Mouse (Mus musculus) forebrain, embryonic 16.5 days (tissue): ENCODE measurements around the gene Tmeff2. TPM values are rescaled to one million over a fixed set of nuclear protein-coding genes. Genes with fewer than 3 reads are reported as not detected.
"Not testable (repeated sequence)": the region's sequence is repeated elsewhere in the genome, so short reads cannot be mapped to it uniquely, and the experiment has no call there.

ENCODE experiments used
- ATAC-seq: fragments of 200-750 bp; cut with Nextera tagmentation; 2 replicates; pipeline ENCODE4 v1.8.0; 2017; ENCODE audit warnings: mild to moderate bottlenecking, moderate library complexity
- H3K27ac ChIP-seq: fragments of 300-500 bp; sonication (generic); 2 replicates; pipeline ENCODE4 v1.5.1; 2014; ENCODE audit warnings: low read length, control low read depth
- H3K27me3 ChIP-seq: fragments of 300-500 bp; sonication (generic); replicated peaks from 2 replicates; pipeline ENCODE4 v1.6.1; 2014; ENCODE audit warnings: low read length; ENCODE audit not compliant: control insufficient read depth, insufficient read depth
- H3K36me3 ChIP-seq: fragments of 300-500 bp; sonication (generic); 2 replicates; pipeline ENCODE4 v1.6.1; 2014; ENCODE audit not compliant: control insufficient read depth, insufficient read depth
- H3K4me1 ChIP-seq: fragments of 300-500 bp; sonication (generic); replicated peaks from 2 replicates; pipeline ENCODE4 v1.6.1; 2014; ENCODE audit warnings: low read length; ENCODE audit not compliant: control insufficient read depth, insufficient read depth
- H3K4me2 ChIP-seq: fragments of 300-500 bp; sonication (generic); 2 replicates; pipeline ENCODE4 v1.6.1; 2014; ENCODE audit warnings: mild to moderate bottlenecking, low read length, control low read depth
- H3K4me3 ChIP-seq: fragments of 300-500 bp; sonication (generic); replicated peaks from 2 replicates; pipeline ENCODE4 v1.5.1; 2014; ENCODE audit warnings: mild to moderate bottlenecking, low read length, control low read depth
- H3K9ac ChIP-seq: fragments of 300-500 bp; sonication (generic); replicated peaks from 2 replicates; pipeline ENCODE4 v1.6.1; 2014; ENCODE audit warnings: low read depth, low read length, control low read depth
- H3K9me3 ChIP-seq: fragments of 300-500 bp; sonication (generic); 2 replicates; pipeline ENCODE4 v1.6.1; 2016; ENCODE audit warnings: low read length; ENCODE audit not compliant: control insufficient read depth
- WGBS: fragments of 180-500 bp; shearing (Covaris S2); extraction: QIAGEN DNeasy Blood & Tissue Kit; methylation state at CpG from one replicate; pipeline ENCODE4 v1.1.7; 2014; 5-methylcytosine and 5-hydroxymethylcytosine counted together
- polyA plus RNA-seq: library from polyadenylated mRNA; unstranded; fragments of >200 nt; fragmentation: Nextera tagmentation; extraction: Ambion mirVana; gene quantifications from 2 replicates; pipeline ENCODE4 v1.2.1, GENCODE M21; 2015

The Tmeff2 gene
- 36.4 and 46.5 TPM in 2 replicates for polyA plus RNA-seq

DNA sequence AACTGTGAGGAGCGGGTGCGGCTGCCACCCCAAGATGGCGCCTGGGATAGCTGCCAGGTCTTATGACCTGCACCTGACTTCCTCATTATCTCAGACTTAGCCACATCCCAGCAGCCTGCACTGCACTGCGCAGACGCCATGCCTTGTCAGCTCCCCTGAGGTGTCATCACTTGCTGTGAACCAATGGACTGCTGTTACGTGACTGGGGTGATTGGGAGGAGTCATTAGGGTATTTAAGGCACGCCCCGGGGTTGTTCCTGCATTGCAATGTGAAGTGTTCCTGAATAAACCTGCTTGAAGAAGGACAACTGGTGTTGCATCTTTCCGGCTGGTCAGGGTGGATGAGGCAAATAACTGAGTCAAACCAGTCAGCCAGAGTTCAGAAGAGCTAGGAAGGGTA, at the start of gene Tmeff2:
TSS of gene Tmeff2 (plus strand) at position 262 of the 400 bp plus-strand sequence.
- not testable (repeated sequence) for H3K27ac ChIP-seq, ATAC-seq, H3K4me2 ChIP-seq, H3K27me3 ChIP-seq, H3K4me1 ChIP-seq, H3K36me3 ChIP-seq, H3K9ac ChIP-seq, H3K9me3 ChIP-seq, H3K4me3 ChIP-seq
- 90% methylated on average over 9 of the region's 9 CpGs for WGBS

DNA sequence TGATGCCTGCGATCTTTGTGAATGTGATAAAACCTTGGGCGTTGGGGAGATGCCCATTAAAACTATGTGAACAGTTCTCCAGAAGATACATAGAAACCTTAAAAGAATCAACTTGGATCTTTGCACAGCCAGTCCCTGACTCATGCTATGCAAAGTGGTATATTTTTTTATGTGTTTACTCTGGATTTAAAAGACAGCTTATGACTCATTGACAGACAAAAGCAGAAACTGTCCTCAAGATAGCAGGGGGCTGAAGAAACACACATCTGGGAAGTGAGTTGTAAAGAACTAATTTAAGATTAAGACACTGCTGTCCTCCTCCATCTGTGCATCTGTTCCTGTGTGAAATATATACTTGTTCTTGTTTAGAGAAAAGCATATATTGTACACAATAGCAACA, 38.9 kb upstream of the Tmeff2 start:
- Histone ChIP-seq H3K4me2 (no peak overlapping the region), H3K4me1 (no peaks in the 10 kb centered on the region), H3K4me3 (no peak overlapping the region), H3K27ac (no peak overlapping the region), H3K9ac (no peak overlapping the region), H3K27me3 (no peaks in the 10 kb centered on the region), H3K36me3 (no peaks in the 10 kb centered on the region), H3K9me3 (no peaks in the 10 kb centered on the region)
- WGBS: 92% methylated on average over 2 of the region's 2 CpGs
- no peak for ATAC-seq

- Histone ChIP-seq H3K27me3 (no peaks in the 10 kb centered on the region), H3K27ac (no peak overlapping the region), H3K36me3 (no peaks in the 10 kb centered on the region), H3K4me2 (no peak overlapping the region), H3K4me1 (peaks cover 2% of the 10 kb centered on the region; the same call in 1 of the 2 replicates), H3K9me3 (peaks cover 4% of the 10 kb centered on the region; the same call in 1 of the 2 replicates), H3K9ac (no peak overlapping the region), H3K4me3 (no peak overlapping the region)
- ATAC-seq: 0 out of 2 replicates have a peak, but pooled peaks have one; percentile 43
- 13% methylated on average over 6 of the region's 6 CpGs for WGBS
Measured at GRCm38 (mm10) chr1:50897696-50898095, 2.8 kb upstream of the Tmeff2 start.

DNA sequence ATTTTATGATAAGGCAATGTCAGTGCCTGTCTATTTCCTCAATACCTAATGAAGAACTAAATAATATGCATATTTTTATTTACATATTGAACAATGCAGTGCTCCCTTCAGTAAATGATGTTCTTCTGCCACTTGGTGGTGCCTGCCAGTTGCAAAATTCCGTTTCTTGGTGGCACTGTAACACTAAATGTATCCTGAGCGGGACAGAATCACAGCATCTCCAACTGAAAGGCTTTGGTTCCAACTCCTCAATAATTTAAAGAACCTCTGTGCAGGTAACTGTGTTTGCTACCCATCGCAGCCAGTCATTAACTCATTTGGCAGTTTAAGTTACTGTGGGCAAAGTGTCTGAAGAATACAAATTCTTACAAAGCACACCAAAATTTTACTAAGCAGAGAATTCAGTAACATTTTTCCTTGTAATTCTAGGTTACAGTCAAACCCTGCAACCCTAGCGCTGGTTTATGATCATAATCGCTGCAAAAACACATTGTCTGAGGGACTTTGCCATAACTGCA, 24.4 kb downstream of the Tmeff2 start:
- peak overlapping the region; percentile 69 for H3K27ac ChIP-seq
- H3K36me3 ChIP-seq: no peaks in the 10 kb centered on the region
- H3K4me2 ChIP-seq: peak overlapping the region; percentile 90
- 32% methylated on average over 5 of the region's 5 CpGs for WGBS
- no peak for ATAC-seq
- H3K4me1 ChIP-seq: 0 out of 2 replicates have a peak, but pooled peaks cover 8% of the 10 kb centered on the region
- H3K9ac ChIP-seq: peak overlapping the region; percentile 83
- H3K9me3 ChIP-seq: no peaks in the 10 kb centered on the region
- H3K27me3 ChIP-seq: no peaks in the 10 kb centered on the region
- H3K4me3 ChIP-seq: peak overlapping the region; percentile 74

- no peaks in the 10 kb centered on the region for H3K9me3 ChIP-seq
- 2% methylated on average over 13 of the region's 13 CpGs for WGBS
- peak overlapping the region; percentile 69 for H3K27ac ChIP-seq
- H3K36me3 ChIP-seq: no peaks in the 10 kb centered on the region
- no peaks in the 10 kb centered on the region for H3K27me3 ChIP-seq
- ATAC-seq: no peak
- peak overlapping the region; percentile 74 for H3K4me3 ChIP-seq
- peak overlapping the region; percentile 83 for H3K9ac ChIP-seq
- H3K4me1 ChIP-seq: 0 out of 2 replicates have a peak, but pooled peaks cover 8% of the 10 kb centered on the region
- H3K4me2 ChIP-seq: peak overlapping the region; percentile 90
Measured at GRCm38 (mm10) chr1:50925356-50925921, 25.0 kb downstream of the Tmeff2 start.

- 0 out of 2 replicates have a peak, but pooled peaks cover 8% of the 10 kb centered on the region for H3K4me1 ChIP-seq
- H3K4me2 ChIP-seq: peak overlapping the region; percentile 90
- ATAC-seq: peak; percentile 63
- H3K9me3 ChIP-seq: no peaks in the 10 kb centered on the region
- H3K9ac ChIP-seq: peak overlapping the region; percentile 83
- H3K4me3 ChIP-seq: peak overlapping the region; percentile 74
- WGBS: 1% methylated on average over 23 of the region's 23 CpGs
- no peaks in the 10 kb centered on the region for H3K27me3 ChIP-seq
- no peaks in the 10 kb centered on the region for H3K36me3 ChIP-seq
- peak overlapping the region; percentile 89 for H3K27ac ChIP-seq
Measured at GRCm38 (mm10) chr1:50926374-50927060, 26.1 kb downstream of the Tmeff2 start.

GRCm38 (mm10) chr1:50927077-50927611, 26.7 kb downstream of the Tmeff2 start:
- H3K9me3 ChIP-seq: no peaks in the 10 kb centered on the region
- H3K4me3 ChIP-seq: peak overlapping the region; percentile 74
- H3K27ac ChIP-seq: peak overlapping the region; percentile 89
- H3K4me2 ChIP-seq: peak overlapping the region; percentile 90
- no peaks in the 10 kb centered on the region for H3K27me3 ChIP-seq
- H3K9ac ChIP-seq: peak overlapping the region; percentile 83
- 0 out of 2 replicates have a peak, but pooled peaks cover 8% of the 10 kb centered on the region for H3K4me1 ChIP-seq
- H3K36me3 ChIP-seq: no peaks in the 10 kb centered on the region
- peak; percentile 96 for ATAC-seq
- WGBS: under 1% methylated on average over 35 of the region's 37 CpGs

- peak overlapping the region; percentile 83 for H3K9ac ChIP-seq
- peak; percentile 51 for ATAC-seq
- under 1% methylated on average over 35 of the region's 35 CpGs for WGBS
- no peaks in the 10 kb centered on the region for H3K27me3 ChIP-seq
- no peaks in the 10 kb centered on the region for H3K9me3 ChIP-seq
- no peaks in the 10 kb centered on the region for H3K36me3 ChIP-seq
- 0 out of 2 replicates have a peak, but pooled peaks cover 8% of the 10 kb centered on the region for H3K4me1 ChIP-seq
- peak overlapping the region; percentile 26; the same call in 1 of the 2 replicates for H3K27ac ChIP-seq
- H3K4me3 ChIP-seq: peak overlapping the region; percentile 74
- H3K4me2 ChIP-seq: peak overlapping the region; percentile 90
Measured at GRCm38 (mm10) chr1:50927679-50928187, 27.3 kb downstream of the Tmeff2 start.

DNA sequence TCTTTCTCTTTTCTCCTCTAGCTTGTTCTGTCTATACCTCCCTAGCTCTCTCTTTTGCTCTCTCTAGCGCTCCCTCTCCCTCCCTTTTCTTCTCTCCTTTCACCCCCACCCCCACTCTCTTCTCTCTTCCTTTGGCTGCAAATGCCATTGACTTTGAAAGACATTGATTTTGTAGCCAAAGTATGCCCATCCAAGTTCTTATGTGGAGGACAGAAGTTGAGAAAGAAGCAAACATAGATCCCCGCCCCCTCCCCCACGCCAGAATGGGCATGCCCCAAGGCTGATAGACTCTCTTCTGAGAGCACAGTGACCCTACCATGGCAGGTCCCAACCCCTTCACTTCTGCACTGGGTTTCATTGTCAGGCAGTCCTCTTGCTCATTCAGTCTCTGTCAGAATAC, 28.3 kb downstream of the Tmeff2 start:
- 0 out of 2 replicates have a peak, but pooled peaks cover 8% of the 10 kb centered on the region for H3K4me1 ChIP-seq
- WGBS: 14% methylated on average over 2 of the region's 3 CpGs
- peak overlapping the region; percentile 90 for H3K4me2 ChIP-seq
- H3K27ac ChIP-seq: no peak overlapping the region
- H3K9me3 ChIP-seq: no peaks in the 10 kb centered on the region
- H3K9ac ChIP-seq: peak overlapping the region; percentile 23; the same call in 1 of the 2 replicates
- no peaks in the 10 kb centered on the region for H3K36me3 ChIP-seq
- ATAC-seq: no peak
- H3K4me3 ChIP-seq: peak overlapping the region; percentile 74
- no peaks in the 10 kb centered on the region for H3K27me3 ChIP-seq
